Mouse (Mus musculus): Measurements from ENCODE around the gene St5. TPM values are rescaled to one million over a fixed set of nuclear protein-coding genes. Genes with fewer than 3 reads are reported as not detected.

St5 gene
- total RNA-seq, 2 experiments from 2014 or later = 14.6 to 17.7 TPM

DNA sequence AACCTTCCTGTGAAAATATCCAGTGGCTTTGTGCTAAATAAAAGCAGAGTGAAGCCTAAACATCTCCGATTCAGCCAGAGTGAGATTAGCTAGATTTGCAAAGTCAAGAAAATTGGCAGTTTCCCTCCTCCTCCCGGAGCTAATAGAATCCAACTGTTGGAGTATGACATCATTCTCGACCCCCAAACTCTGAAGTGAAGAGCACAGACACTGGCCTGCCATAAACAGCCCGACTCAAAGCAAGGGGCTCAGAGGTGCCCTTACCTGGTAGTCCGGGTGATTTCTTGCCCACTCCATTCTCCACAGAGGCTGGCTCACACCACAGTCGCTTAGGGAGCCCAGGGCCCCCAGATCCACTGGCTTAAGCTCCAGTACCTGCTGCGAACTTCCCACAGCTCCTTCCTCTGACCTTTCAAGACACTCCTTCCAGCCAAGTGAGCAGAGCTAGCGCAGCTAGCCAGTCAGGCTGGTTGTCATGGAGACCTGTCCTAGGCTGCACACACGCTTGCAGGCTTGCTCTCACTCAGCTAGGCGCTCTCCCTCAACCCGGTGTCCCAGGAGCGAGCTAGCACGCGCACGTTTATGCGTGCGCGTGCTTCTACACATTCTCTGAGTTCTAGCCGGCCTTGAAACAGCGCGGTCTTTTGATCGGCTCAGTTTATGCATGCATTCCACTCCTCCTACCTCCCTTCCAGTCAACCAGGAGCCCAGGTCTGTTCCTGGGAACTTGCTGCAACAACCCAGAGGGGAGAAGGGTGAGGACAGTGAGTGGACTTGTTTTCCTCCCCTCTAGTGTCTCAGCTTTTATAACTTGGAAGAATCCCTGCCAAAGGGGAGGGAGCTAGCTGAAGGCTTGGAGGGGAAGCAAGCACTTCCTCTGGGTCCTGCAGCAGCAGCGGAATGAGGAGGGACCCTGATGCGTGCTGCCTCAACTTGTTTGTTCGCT lies 87.1 kb downstream of the St5 start:
- intact Hi-C loops (cut with DNase I; ENCODE audit: low total_unique reads) = loop anchor here (5.0 to 10.0 kb wide), 3 partner anchors 52 to 89 kb away; no protein-coding TSS in a partner anchor
- DNase-seq = peak; percentile 76

DNA sequence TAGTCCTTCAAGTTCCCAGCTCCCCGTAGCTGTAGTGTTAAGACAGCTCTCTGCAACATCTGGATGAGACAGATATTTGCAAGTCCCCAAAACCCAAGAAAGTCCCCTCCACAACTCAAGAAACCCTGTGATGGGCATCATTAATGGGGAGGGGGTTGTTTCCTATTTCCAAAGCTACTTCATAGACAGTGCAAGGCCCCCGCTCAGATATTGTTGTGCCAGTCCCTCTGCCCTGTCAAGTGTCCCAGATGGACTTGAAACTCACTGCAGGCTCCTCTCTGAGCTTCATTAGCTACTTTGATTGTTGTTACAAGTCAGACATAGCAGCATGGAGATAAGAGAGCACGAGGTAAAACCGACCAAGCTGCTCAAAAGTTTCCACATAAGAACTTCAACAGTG lies 87.8 kb downstream of the St5 start:
- DNase-seq = no peak
- intact Hi-C loops (cut with DNase I; ENCODE audit: low total_unique reads) = loop anchor here (5.0 to 10.0 kb wide), 3 partner anchors 51 to 88 kb away; no protein-coding TSS in a partner anchor

GRCm38 (mm10) chr7:109614939-109615338 lies 88.5 kb downstream of the St5 start:
- no peak for DNase-seq
- intact Hi-C loops (cut with DNase I; ENCODE audit: low total_unique reads) = loop anchor here (5.0 to 10.0 kb wide), 3 partner anchors 50 to 88 kb away; no protein-coding TSS in a partner anchor

GRCm38 (mm10) chr7:109613531-109614021 lies 89.8 kb downstream of the St5 start:
- intact Hi-C loops (cut with DNase I; ENCODE audit: low total_unique reads) = loop anchor here (10.0 kb wide), 1 partner anchor 49 kb away; no protein-coding TSS in a partner anchor
- DNase-seq = no peak

DNA sequence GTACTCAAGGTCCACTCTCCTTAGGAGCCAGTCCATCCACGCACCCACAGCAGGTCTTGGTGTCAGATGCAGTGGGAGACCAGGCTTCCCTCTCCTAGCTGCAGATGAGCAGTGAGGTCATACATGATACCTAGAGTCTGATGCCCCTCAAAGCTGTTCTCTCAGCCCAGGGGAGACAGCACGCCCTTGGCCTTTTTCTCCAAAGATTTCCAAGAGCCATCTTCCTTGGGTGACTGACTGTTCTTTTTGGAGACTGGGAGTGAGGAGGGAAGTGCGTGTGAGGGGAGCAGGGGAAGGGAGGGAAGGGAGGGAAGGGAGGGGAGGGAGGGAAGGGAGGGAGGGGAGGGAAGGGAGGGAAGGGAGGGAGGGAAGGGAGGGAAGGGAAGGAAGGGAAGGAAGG lies 90.4 kb downstream of the St5 start:
- DNase-seq = no peak
- intact Hi-C loops (cut with DNase I; ENCODE audit: low total_unique reads) = loop anchor here (10.0 kb wide), 1 partner anchor 48 kb away; no protein-coding TSS in a partner anchor

DNA sequence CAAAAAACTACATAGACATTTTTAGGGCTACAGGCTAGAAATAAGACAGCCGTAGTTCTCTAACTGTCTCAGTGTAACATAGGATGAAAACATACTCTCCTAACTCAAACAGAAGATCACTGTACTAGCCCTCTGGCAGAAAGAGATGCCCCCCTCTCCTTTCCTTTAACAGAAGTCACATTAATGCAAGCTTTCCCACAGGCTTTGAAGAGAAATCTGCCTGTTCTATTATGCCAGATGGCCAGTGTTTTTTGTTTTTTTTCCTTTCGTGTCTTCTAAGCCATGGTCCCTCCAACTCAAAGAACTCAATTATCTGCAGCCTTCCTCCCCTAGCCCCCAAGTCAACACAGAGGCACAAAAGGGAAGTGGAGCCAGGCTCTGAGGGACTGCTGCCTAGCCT lies 90.9 kb downstream of the St5 start:
- intact Hi-C loops (cut with DNase I; ENCODE audit: low total_unique reads) = loop anchor here (10.0 kb wide), 1 partner anchor 48 kb away; no protein-coding TSS in a partner anchor
- DNase-seq = no peak

DNA sequence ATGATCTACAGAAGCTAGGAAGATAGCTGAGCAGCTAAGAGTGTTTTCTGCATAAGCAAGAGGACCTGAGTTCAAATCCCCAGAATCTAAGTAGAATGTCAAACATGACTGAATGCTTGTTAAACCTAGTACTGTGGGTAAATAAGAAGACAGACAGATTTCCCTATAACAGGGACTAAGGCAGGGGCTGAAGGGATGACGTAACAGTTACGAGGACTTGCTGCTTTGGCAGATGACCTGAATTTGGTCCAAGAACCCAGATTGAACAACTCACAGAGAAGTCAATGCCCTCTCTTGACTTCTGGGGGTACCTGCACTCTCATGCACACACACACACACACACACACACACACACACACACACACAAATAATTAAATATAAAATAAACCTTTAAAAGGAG lies 93.1 kb downstream of the St5 start:
- intact Hi-C loops (cut with DNase I; ENCODE audit: low total_unique reads) = loop anchor here (10.0 kb wide), 1 partner anchor 46 kb away; no protein-coding TSS in a partner anchor
- no peak for DNase-seq

DNA sequence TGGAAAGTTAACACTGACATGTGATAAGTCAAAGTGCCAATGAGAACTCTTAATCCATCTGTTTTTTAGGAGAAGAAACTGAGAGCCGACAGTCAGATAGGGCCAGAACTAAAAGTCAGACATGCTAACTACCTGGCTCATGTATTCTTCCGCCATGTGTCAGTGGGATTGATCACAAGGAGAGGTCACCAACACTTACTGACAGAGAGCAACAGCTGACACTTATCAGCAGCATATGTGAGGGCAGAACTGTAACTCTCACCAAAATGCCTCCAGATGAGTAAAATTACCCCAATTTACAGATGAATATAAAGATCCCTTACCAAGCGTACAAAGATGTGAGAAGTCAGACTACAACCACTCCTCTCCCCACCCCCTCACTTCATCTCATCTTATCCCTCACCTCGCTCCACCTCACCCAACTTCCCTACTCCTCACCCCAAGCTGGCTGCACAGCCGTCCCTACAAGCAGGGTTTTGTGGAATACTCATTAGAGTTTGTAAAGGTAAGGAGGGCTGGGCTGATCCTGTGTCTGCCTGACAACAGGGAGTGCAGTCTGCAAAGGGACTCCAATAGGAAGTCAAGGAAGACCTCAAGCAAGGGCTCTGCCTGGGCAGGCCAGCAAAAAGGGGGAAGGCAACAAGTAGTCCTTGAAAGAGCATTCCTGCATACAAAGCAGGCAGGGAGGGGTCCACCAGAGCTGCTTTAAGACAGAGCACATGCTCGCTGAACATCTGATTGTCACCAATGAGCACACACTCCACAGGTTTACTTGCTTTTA lies 93.7 kb downstream of the St5 start:
- no peak for DNase-seq
- intact Hi-C loops (cut with DNase I; ENCODE audit: low total_unique reads) = loop anchor here (10.0 kb wide), 1 partner anchor 45 kb away; no protein-coding TSS in a partner anchor

DNA sequence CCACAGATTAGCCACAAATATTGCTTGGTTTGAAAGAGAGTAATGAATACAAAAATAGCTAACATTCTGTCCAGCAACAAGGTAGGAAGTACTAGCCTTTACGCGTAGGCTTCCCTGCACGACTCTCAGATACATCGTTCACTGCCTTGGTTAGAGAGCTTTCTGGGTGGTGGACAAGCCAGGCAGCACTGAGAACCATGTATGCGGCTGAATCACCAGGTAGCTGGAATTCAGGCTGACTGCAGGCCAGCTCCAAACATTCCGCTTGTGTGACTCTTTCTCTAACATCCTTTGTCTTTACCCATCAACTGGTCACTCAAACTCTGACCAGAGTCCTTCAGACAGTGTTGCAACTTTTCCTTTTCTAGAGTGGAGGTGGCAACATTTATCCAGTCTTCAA lies 94.6 kb downstream of the St5 start:
- no peak for DNase-seq
- intact Hi-C loops (cut with DNase I; ENCODE audit: low total_unique reads) = no loop called here

- intact Hi-C loops (cut with DNase I; ENCODE audit: low total_unique reads) = no loop called here
- DNase-seq = no peak
These were observed 96.3 kb downstream of the St5 start for GRCm38 (mm10) chr7:109606994-109607610.

DNA sequence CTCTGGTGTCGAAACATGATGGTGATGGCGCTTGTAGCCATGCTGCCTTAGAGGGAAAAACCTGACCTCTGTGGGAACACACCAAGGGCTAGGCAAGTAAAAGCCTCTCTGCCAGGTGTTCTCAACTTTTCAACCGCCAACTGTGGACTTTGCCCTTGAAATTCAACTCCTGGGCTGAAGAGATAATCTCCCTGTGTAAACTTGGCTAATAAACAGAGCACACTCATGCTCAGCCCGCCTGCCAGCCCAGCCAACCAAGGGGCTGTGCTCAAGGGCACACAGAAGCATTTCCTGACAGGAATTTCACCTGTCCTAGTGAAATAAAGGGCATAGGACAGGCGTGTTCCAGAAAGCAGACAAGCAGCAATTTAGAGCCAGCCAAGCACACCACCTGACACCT lies 100.8 kb downstream of the St5 start:
- DNase-seq = no peak

DNA sequence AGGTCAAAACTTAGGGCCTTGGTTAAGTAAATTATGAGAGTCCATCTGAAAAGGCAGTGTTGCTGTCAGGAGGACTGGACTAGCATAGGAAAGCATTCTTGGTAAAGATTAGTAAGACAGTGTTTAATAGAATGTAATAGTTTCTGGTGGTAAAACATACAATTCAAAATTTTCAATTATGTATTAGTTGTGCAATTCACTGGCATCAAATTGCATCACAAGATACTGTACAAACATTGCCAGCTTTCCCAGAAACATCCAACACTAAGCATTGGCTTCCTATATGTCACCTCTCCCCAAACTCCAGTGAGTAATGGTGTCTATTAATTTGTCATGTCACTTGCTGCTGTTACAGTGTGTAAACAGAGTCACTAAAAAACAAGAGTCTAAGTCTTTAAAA lies 101.4 kb downstream of the St5 start:
- intact Hi-C loops (cut with DNase I; ENCODE audit: low total_unique reads) = no loop called here
- no peak for DNase-seq

More for the DNA sequence above, 100.8 kb downstream of the St5 start:
- intact Hi-C loops (cut with DNase I; ENCODE audit: low total_unique reads) = no loop called here

DNA sequence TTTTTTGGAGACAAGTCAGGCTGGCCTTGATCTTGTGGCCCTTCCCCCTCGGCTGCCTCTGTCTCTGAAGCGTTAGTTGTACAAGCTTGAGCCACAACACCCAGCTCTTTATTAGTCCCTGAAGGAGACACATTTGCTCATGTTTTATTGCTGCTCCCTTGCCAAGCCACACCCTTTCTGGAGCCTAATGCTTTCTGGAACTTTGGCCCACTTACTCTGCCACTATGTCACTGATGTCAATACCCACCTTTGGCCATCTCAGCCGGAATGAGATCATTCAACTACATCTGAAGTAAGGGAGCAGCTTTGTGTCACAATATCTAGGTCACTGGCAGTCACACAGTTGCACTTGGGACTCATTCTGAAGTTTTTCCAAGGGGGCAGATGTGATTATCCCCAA lies 102.7 kb downstream of the St5 start:
- intact Hi-C loops (cut with DNase I; ENCODE audit: low total_unique reads) = no loop called here
- peak; percentile 59 for DNase-seq

- intact Hi-C loops (cut with DNase I; ENCODE audit: low total_unique reads) = no loop called here
- no peak for DNase-seq
These were observed 103.4 kb downstream of the St5 start for GRCm38 (mm10) chr7:109599998-109600397.

DNA sequence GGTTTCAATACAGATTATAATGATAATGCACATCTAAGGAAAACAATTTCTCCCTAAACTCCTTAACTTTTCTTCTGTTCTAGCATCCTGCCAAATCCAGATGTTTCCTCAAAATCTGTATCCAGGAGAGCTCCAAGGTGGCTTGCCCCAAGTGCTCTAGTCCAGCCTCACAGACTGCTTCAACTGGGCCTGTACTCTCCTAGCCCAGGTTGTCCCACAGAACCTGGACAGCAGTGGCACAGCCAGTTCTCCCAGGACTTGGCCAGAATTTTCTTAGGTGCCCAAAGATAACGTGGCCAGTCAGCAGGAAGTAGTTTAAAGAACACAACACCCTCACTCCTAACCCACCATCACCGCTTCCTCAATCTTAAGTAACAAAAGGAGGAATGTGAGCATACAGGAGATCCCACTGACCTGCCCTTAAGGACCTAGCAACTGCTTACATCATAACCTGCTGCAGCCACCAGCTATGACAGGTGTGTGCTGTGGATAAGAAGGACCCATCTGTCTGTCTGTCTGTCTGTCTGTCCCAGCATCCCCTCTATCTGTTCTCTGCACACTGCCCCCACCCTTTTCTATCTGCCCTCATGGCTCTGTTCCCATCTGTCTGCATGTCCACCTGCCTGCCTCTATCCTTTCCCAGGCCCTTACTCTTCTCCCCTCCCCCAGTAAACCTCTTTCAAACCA lies 108.4 kb downstream of the St5 start:
- intact Hi-C loops (cut with DNase I; ENCODE audit: low total_unique reads) = no loop called here

DNA sequence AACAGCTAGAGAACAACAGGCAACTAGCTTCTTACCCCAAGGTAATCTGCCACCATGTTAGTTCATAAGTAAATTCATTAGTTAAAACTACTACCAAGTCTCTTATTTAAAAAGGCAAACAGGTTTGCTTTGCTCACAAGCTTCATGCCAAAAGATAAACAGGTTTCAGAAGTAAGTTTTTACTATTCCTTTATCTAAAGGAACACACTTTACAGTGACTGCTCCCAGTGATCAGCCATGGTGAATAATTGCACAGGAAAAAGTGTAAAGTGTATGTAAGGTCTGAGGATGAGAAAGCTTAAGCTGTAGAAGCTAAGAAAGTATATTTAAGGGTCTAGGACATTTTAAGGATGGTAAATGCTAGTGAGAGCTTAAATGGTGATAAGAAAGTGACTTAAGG lies 109.4 kb downstream of the St5 start:
- intact Hi-C loops (cut with DNase I; ENCODE audit: low total_unique reads) = no loop called here
- no peak for DNase-seq

More for the DNA sequence above, 108.4 kb downstream of the St5 start:
- no peak for DNase-seq

DNA sequence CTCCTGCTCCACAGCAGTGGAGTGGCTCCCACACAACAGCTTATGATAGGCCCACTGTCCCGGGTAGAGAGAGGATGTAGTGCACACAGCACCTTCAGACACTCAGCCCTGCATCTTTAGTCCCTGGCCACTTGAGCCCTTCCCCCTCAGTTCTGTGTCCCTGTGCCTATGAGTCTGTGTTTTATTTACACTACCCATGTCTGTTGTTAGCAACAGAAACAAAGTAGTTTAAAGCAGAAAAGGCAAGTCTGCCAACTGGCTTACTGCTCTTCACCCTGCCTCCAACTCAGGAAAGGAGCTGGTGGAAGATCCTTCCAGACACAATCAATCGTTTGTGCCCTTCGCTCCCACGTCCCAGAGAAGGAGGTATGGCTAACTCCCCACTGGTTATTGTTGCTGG lies 111.2 kb downstream of the St5 start:
- intact Hi-C loops (cut with DNase I; ENCODE audit: low total_unique reads) = no loop called here
- DNase-seq = no peak

- no peak for DNase-seq
- intact Hi-C loops (cut with DNase I; ENCODE audit: low total_unique reads) = no loop called here
These were observed 112.8 kb downstream of the St5 start for GRCm38 (mm10) chr7:109590576-109590975.

DNA sequence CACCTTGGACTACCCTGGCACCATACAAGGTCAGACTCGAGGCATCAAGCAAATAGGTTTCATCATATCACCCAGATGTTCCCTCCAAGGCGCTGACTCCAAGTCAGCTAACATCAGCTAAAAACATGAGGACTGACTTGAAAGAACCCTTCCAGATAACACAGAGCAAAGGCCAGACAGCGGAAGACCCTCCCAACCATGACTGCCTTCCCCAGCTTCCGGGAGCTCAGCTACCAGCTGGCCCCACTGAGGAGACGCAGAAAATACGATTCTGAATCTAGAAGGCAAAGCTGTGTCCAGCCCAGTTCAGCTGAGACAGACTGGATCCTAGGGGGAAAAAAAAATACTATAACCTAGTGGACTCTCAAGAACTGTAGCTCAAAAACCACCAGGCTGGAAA lies 114.4 kb downstream of the St5 start:
- intact Hi-C loops (cut with DNase I; ENCODE audit: low total_unique reads) = no loop called here
- DNase-seq = no peak
